Mouse (Mus musculus): ENCODE results near the gene Ntrk3.
A peak's percentile ranks its signal among the peaks of the same experiment; 100 is the strongest.

Gene Ntrk3

GRCm38 (mm10) chr7:78185578-78185977, 552.2 kb downstream of the Ntrk3 start:
- no peak for DNase-seq (ENCODE audit: low spot score)

GRCm38 (mm10) chr7:78183396-78183795, 554.4 kb downstream of the Ntrk3 start:
- no peak for DNase-seq (ENCODE audit: low spot score)

DNA sequence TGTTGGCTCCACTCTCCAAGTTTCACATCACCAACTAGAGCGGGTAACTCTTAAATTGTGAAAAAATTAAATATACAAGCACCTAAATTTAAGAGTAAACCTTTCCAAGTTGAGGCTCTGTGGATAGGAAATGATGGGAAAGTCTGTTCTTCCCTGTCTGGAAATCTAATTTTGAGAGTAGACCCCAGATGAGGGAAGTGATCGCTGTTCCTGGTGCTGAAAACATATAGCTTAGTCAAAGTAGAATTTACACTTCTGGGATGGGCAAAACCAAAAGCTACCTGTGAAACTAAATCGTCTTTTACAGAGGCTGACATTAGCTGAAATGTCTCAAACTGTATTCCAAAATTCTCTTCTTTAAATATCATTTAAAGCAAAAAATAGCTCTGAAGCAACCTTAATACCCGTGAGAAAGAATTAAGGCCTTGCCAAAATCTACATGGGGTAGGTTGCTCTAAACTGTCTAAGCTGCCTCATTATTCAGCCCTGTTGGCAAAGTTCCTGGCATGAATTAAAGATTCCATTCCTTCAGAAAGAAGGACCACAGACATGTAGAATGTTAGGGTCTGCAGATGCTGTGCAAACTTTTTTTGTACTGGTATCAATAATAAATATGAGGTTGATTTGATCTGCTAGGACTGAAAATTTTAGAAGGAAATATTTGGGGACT, 557.7 kb downstream of the Ntrk3 start:
- peak; percentile 7 for DNase-seq (ENCODE audit: low spot score)

- no peak for DNase-seq (ENCODE audit: low spot score)
Measured at GRCm38 (mm10) chr7:78172267-78172955, 565.4 kb downstream of the Ntrk3 start.

DNA sequence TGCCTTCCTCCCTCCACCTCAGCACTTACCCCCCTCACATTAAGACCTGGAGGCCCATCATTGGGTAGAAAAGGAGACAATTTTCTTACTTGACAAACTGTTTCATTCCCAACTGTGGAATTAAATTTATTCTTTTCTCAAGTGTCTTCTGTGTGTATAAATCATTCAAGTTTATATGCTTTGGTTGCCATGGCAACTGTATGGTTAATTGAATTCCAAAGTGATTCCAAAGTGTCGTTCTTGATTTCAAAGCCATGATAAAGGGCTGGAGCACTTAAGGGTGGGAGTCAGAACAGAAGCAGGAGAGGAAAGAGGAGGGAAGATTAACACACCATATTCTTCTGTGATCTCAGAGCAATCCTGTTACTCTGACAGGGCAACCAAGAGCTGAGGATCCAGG, 572.3 kb downstream of the Ntrk3 start:
- no peak for DNase-seq (ENCODE audit: low spot score)

DNA sequence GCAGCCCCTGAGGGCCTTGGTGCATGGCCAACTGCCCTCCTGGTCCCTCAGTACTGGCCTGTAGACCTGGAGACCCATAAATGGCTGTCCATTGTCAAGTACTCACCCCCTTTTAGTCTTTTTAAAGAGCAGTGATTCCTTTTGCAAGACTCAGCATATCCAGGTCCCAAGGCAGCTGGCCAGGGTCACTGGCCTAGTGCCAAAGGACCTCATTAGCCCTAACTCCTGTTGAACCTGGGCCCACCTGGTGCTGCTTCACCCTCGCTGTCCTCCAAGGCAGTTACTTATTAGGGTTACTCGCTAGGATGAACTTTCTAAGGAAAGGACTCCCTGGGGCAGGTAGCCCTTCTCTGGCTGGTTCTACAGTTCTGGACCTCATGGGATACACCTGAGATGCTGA, 579.9 kb downstream of the Ntrk3 start:
- DNase-seq (ENCODE audit: low spot score), result no peak

DNA sequence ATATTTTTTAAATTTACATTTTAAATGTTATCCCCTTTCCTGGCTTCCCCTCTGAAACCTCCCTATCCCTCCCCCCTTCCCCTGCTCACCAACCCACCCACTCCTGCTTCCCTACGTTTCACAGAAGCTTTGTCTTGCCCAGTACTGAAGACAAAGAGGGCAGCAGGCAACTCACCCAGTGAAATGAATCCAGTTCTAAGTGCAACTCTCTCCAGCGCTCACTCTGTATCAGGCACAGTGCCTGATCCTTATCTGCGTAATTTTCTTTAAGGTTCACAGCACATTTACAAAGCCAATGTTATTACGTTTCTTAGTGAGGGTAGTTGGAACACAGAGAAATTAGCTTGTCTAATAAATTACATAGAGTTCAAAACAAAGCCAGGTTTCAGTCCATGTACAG, 592.6 kb downstream of the Ntrk3 start:
- peak; percentile 10 for DNase-seq (ENCODE audit: low spot score)

DNA sequence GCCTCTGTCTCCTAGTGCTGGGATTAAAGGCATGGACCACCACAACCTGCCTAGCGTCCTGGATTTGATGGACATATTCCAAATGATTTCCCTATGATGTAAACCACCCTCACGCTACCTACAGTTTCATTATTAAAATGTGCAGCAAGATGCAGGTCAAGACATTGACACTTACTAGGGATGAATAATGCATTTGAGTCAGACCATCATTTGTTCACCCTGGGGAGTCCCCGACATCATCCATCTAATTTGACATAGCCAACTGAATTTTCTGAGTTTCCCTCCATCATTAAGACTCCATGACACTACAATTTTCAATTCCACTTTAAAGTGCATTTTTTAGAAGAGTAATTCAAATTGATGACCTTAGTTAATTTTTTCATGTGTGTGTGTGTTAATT, 593.0 kb downstream of the Ntrk3 start:
- peak; percentile 11 for DNase-seq (ENCODE audit: low spot score)

- DNase-seq (ENCODE audit: low spot score), result no peak
Measured at GRCm38 (mm10) chr7:78129966-78130365, 607.8 kb downstream of the Ntrk3 start.

Data from retina, embryonic 14.5 days (tissue).